Mouse (Mus musculus): ENCODE results near the gene Sco1. TPM values are rescaled to one million over a fixed set of nuclear protein-coding genes. Genes with fewer than 3 reads are reported as not detected.

The Sco1 gene
- total and polyA plus RNA-seq, 2 experiments from 2014 or later = 8.2 to 15.8 TPM

DNA sequence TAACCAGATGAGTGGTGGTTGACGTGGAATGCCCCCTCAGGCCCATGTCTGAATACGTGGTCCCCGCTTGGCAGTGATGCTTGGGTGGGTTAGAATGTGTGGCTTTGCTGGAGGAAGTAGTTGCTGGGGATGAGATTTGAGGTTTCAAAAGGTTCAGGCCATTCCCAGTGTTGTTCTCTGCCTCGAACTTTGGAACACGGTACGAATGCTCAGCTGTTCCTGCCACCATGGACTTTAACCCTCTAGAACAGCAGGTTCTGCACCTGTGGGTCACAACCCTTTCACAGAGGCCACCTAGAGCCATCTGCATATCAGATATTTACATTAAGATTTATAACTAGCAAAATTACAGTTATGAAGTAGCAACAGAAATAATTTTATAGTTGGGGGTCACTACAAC is 16.2 kb upstream of the Sco1 start:
- H3K4me2 ChIP-seq (ENCODE audit: low read depth, low read length) = no peak overlapping the region
- 81% methylated on average over 6 of the region's 6 CpGs for WGBS
- H3K27me3 ChIP-seq (ENCODE audit: control insufficient read depth, insufficient read depth, low read length) = no peaks in the 10 kb centered on the region
- peaks cover 40% of the 10 kb centered on the region for H3K36me3 ChIP-seq (replicated peaks; ENCODE audit: control insufficient read depth, insufficient read depth, low read length)
- DNase-seq (ENCODE audit: low spot score) (no peak), ATAC-seq (ENCODE audit: insufficient read depth, low read depth) (no peak)
- no peak overlapping the region for H3K9ac ChIP-seq (replicated peaks; ENCODE audit: low read depth, low read length)
- TF ChIP-seq EP300 (IDR thresholded peaks at IDR 0.05; ENCODE audit: low read depth) (no peak), CTCF (IDR thresholded peaks at IDR 0.05; ENCODE audit: low read depth) (no peak)
- H3K4me3 ChIP-seq (ENCODE audit: low read depth, low read length) = no peak overlapping the region
- H3K27ac ChIP-seq (ENCODE audit: low read depth) = no peak overlapping the region
- H3K4me1 ChIP-seq (ENCODE audit: control insufficient read depth, insufficient read depth) = no peaks in the 10 kb centered on the region
- no peaks in the 10 kb centered on the region for H3K9me3 ChIP-seq (replicated peaks; ENCODE audit: control insufficient read depth, low read length)

DNA sequence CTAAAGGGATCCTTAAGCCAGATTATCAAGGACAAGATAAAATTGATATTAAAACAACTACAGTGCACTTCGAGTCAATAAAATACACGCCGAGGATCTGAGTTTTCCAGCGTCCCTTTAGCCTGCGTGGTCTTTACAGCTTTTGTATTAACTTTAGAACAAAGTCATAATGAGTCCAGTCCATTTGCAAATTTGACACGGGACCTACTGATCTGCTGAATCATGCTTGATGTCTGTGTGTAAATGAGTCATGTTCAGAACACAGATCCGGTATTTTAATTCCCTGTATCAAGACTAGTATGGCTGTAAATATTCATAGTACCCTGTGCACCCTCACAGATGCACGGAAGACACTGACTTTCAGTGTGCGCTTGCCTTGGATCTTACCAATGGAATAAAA is 15.6 kb upstream of the Sco1 start:
- H3K36me3 ChIP-seq (replicated peaks; ENCODE audit: control insufficient read depth, insufficient read depth, low read length) = peaks cover 47% of the 10 kb centered on the region
- no peaks in the 10 kb centered on the region for H3K4me1 ChIP-seq (ENCODE audit: control insufficient read depth, insufficient read depth)
- H3K9ac ChIP-seq (replicated peaks; ENCODE audit: low read depth, low read length) = no peak overlapping the region
- no peak overlapping the region for H3K27ac ChIP-seq (ENCODE audit: low read depth)
- H3K4me3 ChIP-seq (ENCODE audit: low read depth, low read length) = no peak overlapping the region
- H3K4me2 ChIP-seq (ENCODE audit: low read depth, low read length) = no peak overlapping the region
- WGBS = 91% methylated on average over 9 of the region's 9 CpGs
- ATAC-seq (ENCODE audit: insufficient read depth, low read depth) (no peak), DNase-seq (ENCODE audit: low spot score) (no peak)
- TF ChIP-seq CTCF (IDR thresholded peaks at IDR 0.05; ENCODE audit: low read depth) (no peak), EP300 (IDR thresholded peaks at IDR 0.05; ENCODE audit: low read depth) (no peak)
- H3K9me3 ChIP-seq (replicated peaks; ENCODE audit: control insufficient read depth, low read length) = no peaks in the 10 kb centered on the region
- H3K27me3 ChIP-seq (ENCODE audit: control insufficient read depth, insufficient read depth, low read length) = no peaks in the 10 kb centered on the region

DNA sequence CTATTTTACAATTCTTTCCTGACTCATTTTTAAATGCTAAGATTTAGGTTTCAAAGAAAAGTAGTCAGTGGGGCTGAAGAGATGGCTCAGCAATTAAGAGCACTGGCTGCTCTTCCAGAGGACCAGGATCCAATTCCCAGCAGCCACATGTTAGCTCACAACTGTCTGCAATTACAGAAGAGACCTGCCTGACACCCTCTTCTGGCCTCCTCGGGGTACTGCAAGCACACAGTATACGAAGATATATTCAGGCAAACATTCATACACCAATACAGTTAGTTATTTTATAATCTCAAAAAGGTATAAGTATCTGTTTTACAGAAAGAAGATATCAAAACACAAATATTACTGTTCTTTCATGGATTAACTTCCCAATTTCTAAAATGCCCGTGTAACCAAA is 12.7 kb upstream of the Sco1 start:
- Histone ChIP-seq H3K27me3 (ENCODE audit: control insufficient read depth, insufficient read depth, low read length) (no peaks in the 10 kb centered on the region), H3K4me1 (ENCODE audit: control insufficient read depth, insufficient read depth) (no peaks in the 10 kb centered on the region), H3K4me2 (ENCODE audit: low read depth, low read length) (no peak overlapping the region), H3K27ac (ENCODE audit: low read depth) (no peak overlapping the region), H3K36me3 (replicated peaks; ENCODE audit: control insufficient read depth, insufficient read depth, low read length) (peaks cover 49% of the 10 kb centered on the region), H3K9me3 (replicated peaks; ENCODE audit: control insufficient read depth, low read length) (no peaks in the 10 kb centered on the region), H3K4me3 (ENCODE audit: low read depth, low read length) (no peak overlapping the region), H3K9ac (replicated peaks; ENCODE audit: low read depth, low read length) (no peak overlapping the region)
- ATAC-seq (ENCODE audit: insufficient read depth, low read depth) (no peak), DNase-seq (ENCODE audit: low spot score) (no peak)
- 87% methylated on average over 3 of the region's 3 CpGs for WGBS
- TF ChIP-seq CTCF (IDR thresholded peaks at IDR 0.05; ENCODE audit: low read depth) (no peak), EP300 (IDR thresholded peaks at IDR 0.05; ENCODE audit: low read depth) (no peak)

DNA sequence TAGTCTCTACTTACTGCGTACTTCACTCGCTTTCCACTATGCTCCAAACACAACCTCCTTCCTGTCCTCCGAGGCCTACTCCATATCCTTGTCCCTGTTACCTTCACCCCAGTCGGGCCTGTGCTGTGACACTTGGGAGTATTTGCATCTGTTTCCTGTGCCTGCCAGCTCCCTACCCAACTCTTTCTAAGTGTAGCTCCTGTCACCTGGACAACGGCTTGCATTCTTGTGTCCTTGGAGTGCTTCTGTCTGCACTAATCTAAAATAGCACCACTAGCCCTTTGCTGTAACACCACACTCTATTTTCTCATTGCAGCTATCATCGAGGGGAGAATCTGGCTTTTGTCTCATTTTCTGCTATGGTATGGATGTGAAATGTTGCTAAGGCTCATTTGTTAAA is 12.0 kb upstream of the Sco1 start:
- Histone ChIP-seq H3K36me3 (replicated peaks; ENCODE audit: control insufficient read depth, insufficient read depth, low read length) (peaks cover 49% of the 10 kb centered on the region), H3K4me2 (ENCODE audit: low read depth, low read length) (no peak overlapping the region), H3K27me3 (ENCODE audit: control insufficient read depth, insufficient read depth, low read length) (no peaks in the 10 kb centered on the region), H3K9ac (replicated peaks; ENCODE audit: low read depth, low read length) (no peak overlapping the region), H3K27ac (ENCODE audit: low read depth) (0 out of 2 replicates have a peak overlapping the region, but pooled peaks have one; percentile 9), H3K4me1 (ENCODE audit: control insufficient read depth, insufficient read depth) (no peaks in the 10 kb centered on the region), H3K4me3 (ENCODE audit: low read depth, low read length) (no peak overlapping the region), H3K9me3 (replicated peaks; ENCODE audit: control insufficient read depth, low read length) (no peaks in the 10 kb centered on the region)
- DNase-seq (ENCODE audit: low spot score) (peak; percentile 11), ATAC-seq (ENCODE audit: insufficient read depth, low read depth) (peak; percentile 73)
- TF ChIP-seq EP300 (IDR thresholded peaks at IDR 0.05; ENCODE audit: low read depth) = no peak
- no peak for TF ChIP-seq CTCF (IDR thresholded peaks at IDR 0.05; ENCODE audit: low read depth)
- 52% methylated on average over 6 of the region's 6 CpGs for WGBS

DNA sequence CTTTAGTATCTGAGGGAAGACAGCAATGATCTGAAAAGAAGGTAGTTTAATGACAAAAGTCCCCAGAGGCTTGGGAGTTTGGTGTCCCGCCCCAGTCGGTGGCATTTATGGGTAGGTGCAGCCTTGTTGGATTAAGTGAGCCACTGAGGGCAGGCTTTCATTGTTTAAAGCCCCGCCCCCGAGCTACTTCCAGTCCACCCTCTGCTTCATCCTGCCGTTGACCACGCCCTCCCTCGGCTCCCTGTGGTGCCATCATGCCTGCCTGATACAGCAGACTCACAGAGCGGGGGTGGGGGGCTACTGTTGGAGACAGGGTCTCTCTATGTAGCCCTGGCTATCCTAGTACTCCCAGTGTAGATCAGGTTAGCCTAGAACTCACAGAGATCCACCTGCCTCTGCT is 9.5 kb upstream of the Sco1 start:
- WGBS = 65% methylated on average over 8 of the region's 8 CpGs
- Histone ChIP-seq H3K4me1 (ENCODE audit: control insufficient read depth, insufficient read depth) (peaks cover 4% of the 10 kb centered on the region; the same call in 1 of the 2 replicates), H3K27me3 (ENCODE audit: control insufficient read depth, insufficient read depth, low read length) (no peaks in the 10 kb centered on the region), H3K4me2 (ENCODE audit: low read depth, low read length) (no peak overlapping the region), H3K4me3 (ENCODE audit: low read depth, low read length) (no peak overlapping the region), H3K27ac (ENCODE audit: low read depth) (no peak overlapping the region), H3K9me3 (replicated peaks; ENCODE audit: control insufficient read depth, low read length) (no peaks in the 10 kb centered on the region), H3K36me3 (replicated peaks; ENCODE audit: control insufficient read depth, insufficient read depth, low read length) (peaks cover 34% of the 10 kb centered on the region), H3K9ac (replicated peaks; ENCODE audit: low read depth, low read length) (no peak overlapping the region)
- no peak for DNase-seq (ENCODE audit: low spot score)
- TF ChIP-seq EP300 (IDR thresholded peaks at IDR 0.05; ENCODE audit: low read depth) (no peak), CTCF (IDR thresholded peaks at IDR 0.05; ENCODE audit: low read depth) (no peak)
- ATAC-seq (ENCODE audit: insufficient read depth, low read depth) = no peak

DNA sequence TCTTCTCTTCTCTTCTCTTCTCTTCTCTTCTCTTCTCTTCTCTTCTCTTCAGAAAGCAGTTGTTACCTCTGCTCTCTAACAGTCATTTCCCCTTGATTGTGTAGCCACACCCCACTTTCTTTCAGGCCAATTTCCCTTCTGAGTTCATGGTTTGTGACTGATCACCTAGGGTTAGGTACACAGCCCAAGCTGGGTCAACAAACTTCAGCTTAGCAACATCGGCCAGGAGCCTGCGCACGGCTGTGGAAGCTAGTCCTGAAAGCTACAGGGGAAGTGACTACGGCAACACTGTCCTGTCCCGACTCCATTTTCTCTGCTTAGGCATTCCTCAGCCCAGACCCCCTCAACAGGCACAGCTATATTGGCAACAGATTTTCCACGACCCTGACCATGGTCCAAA is 7.5 kb upstream of the Sco1 start:
- Histone ChIP-seq H3K27ac (ENCODE audit: low read depth) (no peak overlapping the region), H3K9ac (replicated peaks; ENCODE audit: low read depth, low read length) (no peak overlapping the region), H3K36me3 (replicated peaks; ENCODE audit: control insufficient read depth, insufficient read depth, low read length) (peaks cover 20% of the 10 kb centered on the region), H3K27me3 (ENCODE audit: control insufficient read depth, insufficient read depth, low read length) (no peaks in the 10 kb centered on the region), H3K4me1 (ENCODE audit: control insufficient read depth, insufficient read depth) (peaks cover 4% of the 10 kb centered on the region; the same call in 1 of the 2 replicates), H3K4me3 (ENCODE audit: low read depth, low read length) (no peak overlapping the region), H3K9me3 (replicated peaks; ENCODE audit: control insufficient read depth, low read length) (no peaks in the 10 kb centered on the region), H3K4me2 (ENCODE audit: low read depth, low read length) (no peak overlapping the region)
- TF ChIP-seq CTCF (IDR thresholded peaks at IDR 0.05; ENCODE audit: low read depth) (no peak), EP300 (IDR thresholded peaks at IDR 0.05; ENCODE audit: low read depth) (no peak)
- WGBS = 80% methylated on average over 6 of the region's 6 CpGs
- ATAC-seq (ENCODE audit: insufficient read depth, low read depth) (no peak), DNase-seq (ENCODE audit: low spot score) (no peak)

Data from heart, postnatal 0 days (tissue).